ENCODE assay signal across 30 mouse cellular contexts in genomic region chr15:98591396-98591795, GRCm38 (mm10). TPM values are rescaled to one million over a fixed set of nuclear protein-coding genes. Genes with fewer than 3 reads are reported as not detected.
"Had no signal": no experiment of that assay in that cellular context is flagged by ENCODE, and none has a peak within 500 bp of the region (broad histone marks: within the 10 kb centered on the region; RNA-seq: fewer than 3 reads in every experiment).

No protein-coding gene starts in this region.

- H3K27ac ChIP-seq: kidney, embryonic 15.5 days; left cerebral cortex, adult 2 months; liver, embryonic 15.5 days; lung, embryonic 15.5 days; midbrain, embryonic 10.5 days; midbrain, embryonic 13.5 days; neural tube, embryonic 13.5 days; stomach, embryonic 15.5 days had no signal

- H3K27me3 ChIP-seq: kidney, embryonic 15.5 days; liver, embryonic 15.5 days; lung, embryonic 15.5 days; midbrain, embryonic 13.5 days; neural tube, embryonic 13.5 days; stomach, embryonic 15.5 days had no signal

- H3K9ac ChIP-seq: kidney, embryonic 15.5 days; liver, embryonic 15.5 days; lung, embryonic 15.5 days; midbrain, embryonic 13.5 days; neural tube, embryonic 13.5 days; stomach, embryonic 15.5 days had no signal

- H3K9me3 ChIP-seq: kidney, embryonic 15.5 days; liver, embryonic 15.5 days; lung, embryonic 15.5 days; megakaryocyte, embryonic 14.5 days; midbrain, embryonic 10.5 days; midbrain, embryonic 13.5 days; neural tube, embryonic 13.5 days; stomach, embryonic 15.5 days had no signal

- H3K4me2 ChIP-seq: kidney, embryonic 15.5 days; liver, embryonic 11.5 days; liver, embryonic 15.5 days; lung, embryonic 15.5 days; midbrain, embryonic 13.5 days; neural tube, embryonic 13.5 days; stomach, embryonic 15.5 days had no signal

- H3K4me3 ChIP-seq: kidney, embryonic 15.5 days; left cerebral cortex, adult 2 months; liver, embryonic 15.5 days; lung, embryonic 15.5 days; megakaryocyte, embryonic 14.5 days; midbrain, embryonic 10.5 days; midbrain, embryonic 13.5 days; myocyte; neural tube, embryonic 13.5 days; stomach, embryonic 15.5 days had no signal

- H3K4me1 ChIP-seq: kidney, embryonic 15.5 days; lung, embryonic 15.5 days; midbrain, embryonic 10.5 days; midbrain, embryonic 13.5 days; neural tube, embryonic 13.5 days; stomach, embryonic 15.5 days had no signal

- ATAC-seq: midbrain, embryonic 13.5 days; midbrain, embryonic 16.5 days had no signal

- DNase-seq: kidney, adult 8-10 months; kidney, postnatal 10 days; layer of hippocampus, postnatal 36 days; lung, adult 18-20 months; lung, postnatal 10 days; lung, postnatal 36 days; retina, postnatal 1 day; right cerebral cortex, postnatal 25 days; spleen, adult 18-20 months; thymus, postnatal 25 days had no signal

RNA-seq across cellular contexts. Expression of gene Adcy6, which starts 18.5 kb away (rescaled TPM):
- total RNA-seq: monocyte, adult 5-6 weeks had no signal

RNA-seq across cellular contexts. Expression of gene 4930415O20Rik, which starts 20.6 kb away (rescaled TPM):
- total RNA-seq: layer of hippocampus, adult 8-10 months; layer of hippocampus, postnatal 10 days; layer of hippocampus, postnatal 36 days; left cerebral cortex, adult 2 months; left cerebral cortex, postnatal 10 days; left cerebral cortex, postnatal 36 days; monocyte, adult 5-6 weeks; neutrophil, adult 5-6 weeks had no signal
- polyA plus RNA-seq: kidney, embryonic 15.5 days; liver, embryonic 15.5 days; lung, embryonic 15.5 days; midbrain, embryonic 10.5 days; midbrain, embryonic 13.5 days; midbrain, embryonic 16.5 days; neural tube, embryonic 13.5 days; stomach, embryonic 15.5 days; thymus, postnatal 0 days; urinary bladder, adult 2 months had no signal

RNA-seq across cellular contexts. Expression of gene Cacnb3, which starts 39.2 kb away (rescaled TPM):
- total RNA-seq: neutrophil, adult 5-6 weeks had no signal
